Mouse (Mus musculus) ovary, postnatal 14 days (tissue): ENCODE measurements around the gene Erg28.

Source experiments
- DNase-seq: peaks from one replicate; pipeline ENCODE4 v3.0.0; 2022; ENCODE audit warnings: low spot score

The Erg28 gene

DNA sequence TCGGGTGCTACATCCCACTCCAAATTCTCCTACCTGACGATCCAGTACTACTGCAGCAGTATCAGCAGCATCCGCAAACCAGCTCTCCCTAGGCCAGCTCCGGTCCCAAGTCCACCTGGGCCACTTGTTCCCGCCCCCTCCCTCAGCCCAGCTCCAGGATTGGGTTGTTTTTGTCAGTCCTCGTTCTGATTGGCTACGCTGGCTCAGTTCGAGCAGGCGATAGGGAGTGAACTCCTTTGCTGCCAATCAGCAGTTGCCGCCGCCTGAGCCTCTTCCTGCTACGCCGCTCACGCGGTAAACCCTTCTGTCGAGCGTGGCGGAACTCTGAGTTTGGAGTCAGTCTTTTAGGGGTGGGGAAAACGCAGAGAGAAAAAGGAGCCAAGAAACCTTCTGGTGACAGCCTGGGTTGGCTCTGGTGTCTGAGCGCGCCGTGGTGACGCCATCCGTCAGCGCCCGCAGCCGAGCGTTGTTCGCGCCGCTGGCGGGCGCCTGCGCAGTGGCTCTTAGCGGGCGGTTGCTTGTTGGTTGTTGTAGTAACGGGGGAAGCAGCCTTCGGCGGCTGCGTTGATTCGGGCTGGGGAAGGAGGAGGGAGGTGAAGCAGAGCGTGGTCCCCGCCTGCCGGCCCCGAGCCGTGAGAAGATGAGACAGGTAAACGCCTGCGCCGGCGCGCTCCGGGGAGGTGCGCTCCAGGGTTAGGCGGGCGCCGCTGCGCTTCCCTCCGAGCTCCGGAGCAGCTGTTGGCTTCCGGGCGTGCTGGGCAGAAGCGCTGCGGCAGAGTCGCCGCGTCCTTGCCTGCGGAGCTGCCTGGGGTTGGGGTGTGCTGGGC lies at the start of gene Erg28, which contains the start of gene Ttll5:
Gene Erg28, minus strand, starts transcription at position 113 of the 827 bp plus-strand sequence.
Gene Ttll5, plus strand, starts transcription at position 222 of the 827 bp plus-strand sequence.
- DNase-seq, result peak; percentile 89

DNA sequence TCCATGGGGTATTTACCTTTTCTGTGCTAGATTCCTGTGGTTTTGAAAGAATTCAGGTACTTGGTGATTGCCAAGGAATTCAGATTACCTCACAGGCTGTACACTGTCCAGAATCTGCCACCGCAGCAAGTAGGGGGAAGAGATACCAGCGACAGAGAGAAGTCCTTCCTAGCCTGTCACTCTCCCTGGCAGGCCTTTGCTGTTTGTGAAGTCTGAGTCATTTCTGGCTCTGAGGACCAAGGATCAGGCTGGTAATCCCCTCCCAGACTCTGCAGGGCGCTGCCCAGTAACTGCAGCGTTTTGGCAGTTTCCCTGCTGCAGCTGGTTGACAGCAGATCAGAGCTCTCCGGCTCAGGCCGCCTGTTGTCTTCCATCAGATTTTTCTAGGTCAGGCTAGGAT lies 45.1 kb upstream of the Erg28 start:
- no peak for DNase-seq

DNA sequence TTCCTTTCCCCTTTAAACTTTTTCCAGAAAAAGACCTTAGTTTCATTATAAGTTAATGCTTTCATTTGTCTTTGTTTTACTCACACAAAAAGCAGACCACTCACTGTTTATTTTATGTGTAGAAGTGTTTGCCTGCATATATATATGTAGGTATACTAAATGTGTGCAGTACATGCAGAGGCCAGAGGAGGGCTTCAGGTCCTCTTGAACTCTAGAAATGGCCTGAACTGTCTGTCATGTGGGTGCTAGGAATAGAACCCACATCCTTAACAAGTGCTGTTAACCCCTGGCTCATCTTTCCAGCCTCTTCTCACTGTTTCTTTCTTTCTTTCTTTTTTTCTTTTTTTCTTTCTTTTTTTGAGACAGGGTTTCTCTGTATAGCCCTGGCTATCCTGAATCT lies 42.8 kb upstream of the Erg28 start:
- DNase-seq, result no peak

DNA sequence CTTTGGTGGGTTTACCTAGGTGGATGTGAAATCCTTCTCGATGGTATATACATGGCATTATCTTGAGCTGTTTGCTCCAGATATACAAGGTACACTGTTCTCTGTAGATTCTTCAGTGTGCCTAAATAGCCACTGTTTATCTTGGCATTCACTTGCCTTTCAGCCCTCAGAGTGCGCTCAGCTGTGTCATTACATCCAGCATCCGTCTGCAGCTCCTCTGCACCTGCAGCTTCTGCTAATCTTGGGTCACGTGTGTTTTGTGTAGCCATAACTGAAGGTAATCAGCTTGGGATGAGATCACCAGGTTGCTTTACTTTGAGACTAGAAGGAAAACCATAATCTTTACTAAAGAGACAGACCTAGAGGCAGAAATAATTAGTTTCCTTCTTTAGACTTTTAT lies 42.3 kb upstream of the Erg28 start:
- no peak for DNase-seq

- DNase-seq, result no peak
Observed at GRCm38 (mm10) chr12:85865526-85865925, 41.2 kb upstream of the Erg28 start.

DNA sequence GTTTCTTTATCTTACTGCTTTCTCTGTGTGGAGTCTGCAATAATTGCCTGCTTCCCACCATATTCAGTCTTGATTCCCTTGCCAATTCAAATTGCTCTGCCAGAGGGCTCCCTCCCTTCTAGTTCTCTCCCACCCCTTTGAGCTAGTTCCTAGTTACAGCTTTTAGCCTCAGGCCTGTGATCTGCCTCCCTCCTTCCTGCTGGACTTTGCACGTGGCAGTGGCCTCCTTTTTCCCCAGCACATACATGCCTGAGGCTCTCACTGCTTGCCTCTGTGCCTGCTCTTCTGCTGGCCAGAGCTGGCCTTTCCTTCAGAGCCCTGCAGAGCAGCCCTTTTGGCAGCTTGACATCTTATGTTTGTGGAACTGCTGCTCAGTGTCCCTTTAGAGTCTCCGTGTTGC lies 38.2 kb upstream of the Erg28 start:
- DNase-seq, result peak; percentile 23

DNA sequence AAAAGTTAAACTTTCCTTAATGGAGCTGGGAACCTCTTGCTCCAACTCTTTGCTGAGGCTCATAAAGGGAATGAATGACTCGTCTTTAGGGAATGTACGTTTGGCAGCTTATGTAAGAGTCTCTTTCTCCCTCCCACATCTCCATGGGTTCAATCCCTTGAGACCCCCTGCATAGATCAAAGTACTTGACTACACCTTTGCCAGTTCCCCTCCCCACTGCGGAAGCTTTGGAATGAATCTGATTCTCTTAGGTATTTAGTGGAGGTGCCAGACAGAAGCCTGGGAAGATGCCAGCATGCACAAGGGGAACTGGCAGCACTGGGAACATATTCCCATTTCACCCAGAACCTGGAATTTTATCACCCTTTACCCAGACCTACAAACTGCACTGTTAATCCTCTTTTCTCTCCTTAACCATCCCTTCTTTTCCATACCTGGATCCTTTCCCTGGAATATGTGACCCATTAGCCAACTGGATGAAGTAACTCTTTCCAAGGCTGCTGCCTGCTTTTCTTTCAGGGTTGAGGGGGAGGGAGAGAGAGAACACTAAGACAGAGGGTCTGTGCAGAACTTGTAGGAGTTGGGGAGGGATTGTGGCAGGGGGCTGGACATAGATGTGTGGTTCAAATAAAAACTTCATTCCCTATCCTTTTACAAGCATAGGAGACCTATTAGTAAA lies 35.3 kb upstream of the Erg28 start:
- DNase-seq, result peak; percentile 39

- DNase-seq, result no peak
Observed at GRCm38 (mm10) chr12:85859111-85859510, 34.8 kb upstream of the Erg28 start.

DNA sequence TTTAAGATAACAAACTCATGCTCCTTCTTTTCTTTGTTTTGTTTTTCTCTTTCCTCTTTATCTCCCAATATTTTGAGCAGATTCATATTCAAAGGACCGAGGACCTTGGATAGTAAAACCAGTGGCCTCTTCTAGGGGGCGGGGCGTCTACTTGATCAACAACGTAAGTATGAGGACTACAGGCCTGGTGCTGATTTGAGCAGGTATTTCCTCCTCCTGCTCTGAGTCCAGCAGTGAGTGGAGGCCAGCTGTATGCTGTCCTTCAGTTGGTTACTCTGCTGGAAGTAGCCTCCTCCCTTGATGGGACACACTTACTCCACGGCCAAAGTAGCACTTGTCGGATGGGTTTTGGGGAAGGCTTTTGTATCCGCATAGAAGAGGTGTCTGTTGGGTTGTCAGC lies 33.0 kb upstream of the Erg28 start:
- DNase-seq, result no peak

DNA sequence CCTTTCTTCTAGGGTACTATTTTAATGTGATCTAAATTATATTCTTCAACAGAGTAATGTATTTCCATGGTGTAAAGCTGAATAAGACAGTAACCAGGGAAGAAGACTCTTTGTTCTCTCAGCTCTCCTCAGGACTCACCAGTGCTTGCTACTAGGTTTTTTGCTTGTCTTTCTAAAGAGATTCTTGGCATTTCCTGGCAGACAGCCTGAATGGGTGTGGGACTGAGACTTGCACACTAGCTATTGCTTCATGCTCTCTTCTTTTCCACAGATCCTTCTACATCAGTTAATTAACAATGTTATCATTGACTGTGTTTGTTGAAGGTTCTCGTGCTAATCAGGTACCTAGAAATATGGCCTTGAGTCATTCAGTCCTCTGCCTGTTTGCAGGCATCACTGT lies 29.9 kb upstream of the Erg28 start:
- no peak for DNase-seq

- no peak for DNase-seq
Observed at GRCm38 (mm10) chr12:85853836-85854235, 29.5 kb upstream of the Erg28 start.

- DNase-seq, result no peak
Observed at GRCm38 (mm10) chr12:85850661-85851060, 26.3 kb upstream of the Erg28 start.

GRCm38 (mm10) chr12:85848164-85848958 lies 24.0 kb upstream of the Erg28 start:
- DNase-seq, result peak; percentile 53

- no peak for DNase-seq
Observed at GRCm38 (mm10) chr12:85839371-85840000, 15.1 kb upstream of the Erg28 start.

DNA sequence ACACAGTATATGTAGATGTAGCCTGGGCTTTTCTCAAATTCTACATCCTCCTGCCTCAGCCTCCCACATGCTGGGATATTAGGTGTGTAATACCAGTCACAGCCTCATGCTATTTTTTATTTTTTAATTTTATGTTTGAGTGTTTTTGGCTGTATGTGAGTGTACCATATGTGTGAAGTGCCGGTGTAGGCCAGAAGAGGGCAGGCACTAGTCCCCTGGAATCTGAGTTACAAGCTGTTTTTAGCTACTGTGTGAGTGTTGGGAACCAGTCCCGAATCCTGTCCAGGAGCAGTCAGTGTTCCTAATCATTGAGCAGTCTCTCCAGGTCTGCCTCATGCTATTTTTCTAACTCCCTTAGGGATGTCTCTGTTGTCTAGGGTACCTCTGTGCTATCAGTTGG lies 13.4 kb upstream of the Erg28 start:
- DNase-seq, result no peak

DNA sequence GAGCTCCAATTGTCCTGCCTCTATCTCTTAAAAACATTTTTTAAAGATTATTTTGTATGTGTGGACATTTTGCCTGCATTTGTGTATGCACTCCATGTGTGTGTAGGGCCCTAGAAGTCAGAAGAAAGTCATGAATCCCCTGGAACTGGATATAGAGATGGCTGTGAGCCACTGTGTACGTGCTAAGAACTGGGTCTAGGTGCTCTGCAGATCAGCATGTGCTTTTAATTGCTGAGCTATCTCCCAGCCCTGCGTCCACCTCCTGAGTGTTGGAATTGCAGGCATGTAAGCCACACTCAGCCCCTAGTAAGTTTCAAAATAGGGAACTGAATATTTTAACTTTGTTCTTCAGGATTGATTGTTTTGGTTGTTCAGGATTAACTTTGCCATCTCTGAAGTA lies 10.2 kb upstream of the Erg28 start:
- DNase-seq, result no peak

DNA sequence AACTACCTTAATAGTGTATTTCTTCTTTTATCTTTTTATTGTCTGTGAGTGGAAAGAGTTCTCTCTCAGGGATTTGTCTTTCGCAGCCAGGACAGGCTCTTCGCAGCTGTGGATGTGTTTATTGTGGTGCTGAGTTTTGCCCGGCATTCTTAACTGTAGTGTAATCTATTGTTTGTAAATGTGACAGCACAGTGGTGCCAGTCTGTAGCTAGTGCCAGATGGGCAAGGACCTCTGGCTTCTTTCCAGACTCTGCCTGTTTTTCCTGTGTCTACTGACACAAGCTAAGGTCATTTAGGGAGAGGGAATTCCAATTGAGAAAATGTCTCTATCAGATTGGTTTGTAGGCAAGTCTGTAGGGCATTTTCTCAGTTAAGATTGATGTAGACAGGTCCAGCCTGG lies 6.3 kb upstream of the Erg28 start:
- no peak for DNase-seq

DNA sequence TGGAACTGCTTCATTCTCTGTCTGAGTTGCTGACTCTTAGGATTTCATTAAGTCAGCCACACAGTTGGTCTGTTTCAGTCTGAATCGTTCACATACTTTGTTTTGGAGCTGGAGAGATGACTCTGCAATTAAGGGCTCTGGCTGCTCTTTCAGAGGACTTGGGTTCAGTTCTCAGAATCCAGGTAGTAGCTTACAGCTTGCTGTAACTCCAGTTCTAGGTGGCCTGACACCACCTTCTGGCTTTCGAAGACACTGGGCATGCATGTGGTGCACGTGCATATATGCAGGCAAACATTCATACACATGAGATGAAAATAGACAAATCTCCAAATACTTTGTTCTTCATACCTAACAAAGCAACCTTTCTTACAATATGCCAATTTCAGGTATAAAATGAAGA lies 5.5 kb upstream of the Erg28 start:
- DNase-seq, result no peak

- DNase-seq, result no peak
Observed at GRCm38 (mm10) chr12:85828856-85829255, 4.5 kb upstream of the Erg28 start.

DNA sequence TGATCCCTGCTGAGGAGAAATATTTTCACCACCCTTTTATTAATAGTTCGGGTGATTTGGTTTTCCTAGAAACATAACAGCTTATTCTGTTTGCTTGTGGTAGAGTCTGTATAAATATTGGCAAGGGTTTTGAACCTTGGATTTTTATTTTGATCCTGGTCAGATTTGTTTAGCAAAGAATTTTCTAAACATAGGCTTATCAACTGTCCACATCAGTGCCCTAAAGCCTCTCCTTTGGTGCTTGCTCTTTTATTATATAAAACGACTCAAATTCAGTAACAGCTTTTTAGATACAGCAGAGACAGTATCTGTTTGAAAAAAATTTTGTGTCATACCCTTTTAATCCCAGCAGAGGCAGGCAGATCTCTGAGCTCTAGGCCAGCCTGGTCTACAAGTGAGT lies 1.5 kb upstream of the Erg28 start:
- DNase-seq, result no peak

GRCm38 (mm10) chr12:85825361-85825760 lies 1.0 kb upstream of the Erg28 start:
- no peak for DNase-seq

DNA sequence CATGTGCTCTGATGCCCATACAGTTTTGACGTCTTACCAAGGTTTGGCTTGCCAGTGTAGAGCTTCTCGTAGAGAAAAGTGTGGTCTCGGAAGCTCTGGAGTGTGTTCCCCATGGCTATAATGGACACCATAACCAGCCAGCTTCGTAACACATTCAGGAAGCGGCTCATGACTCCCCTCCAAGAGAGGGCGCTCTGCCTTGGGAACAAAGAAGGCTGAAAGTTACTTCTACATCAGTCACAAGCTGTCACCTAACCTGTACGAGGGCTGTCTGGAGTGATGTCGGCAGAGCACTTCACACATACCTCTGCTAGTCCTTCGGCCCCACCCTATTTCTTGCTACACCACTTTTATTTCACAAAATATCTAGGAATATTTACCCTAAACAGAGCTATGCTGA lies 2.3 kb downstream of the Erg28 start:
- no peak for DNase-seq
